Mouse (Mus musculus) gonadal fat pad, adult 2 months (tissue): Measurements from ENCODE around the gene Zfp787. TPM values are rescaled to one million over a fixed set of nuclear protein-coding genes. Genes with fewer than 3 reads are reported as not detected.
A peak's percentile ranks its signal among the peaks of the same experiment; 100 is the strongest.
"Not testable (repeated sequence)": the region's sequence is repeated elsewhere in the genome, so short reads cannot be mapped to it uniquely, and the experiment has no call there.

ENCODE experiments used
- DNase-seq: peaks from one replicate; pipeline ENCODE4 v3.0.0-alpha.2; 2012; ENCODE audit warnings: low read depth
- polyA plus RNA-seq: library from polyadenylated mRNA; depleted of rRNA; stranded (reverse); fragments of >200 nt; gene quantifications from 2 replicates; pipeline ENCODE4 v1.2.3, GENCODE M21; 2012

Zfp787 gene
- polyA plus RNA-seq, 1 experiment, result 56.6 TPM

DNA sequence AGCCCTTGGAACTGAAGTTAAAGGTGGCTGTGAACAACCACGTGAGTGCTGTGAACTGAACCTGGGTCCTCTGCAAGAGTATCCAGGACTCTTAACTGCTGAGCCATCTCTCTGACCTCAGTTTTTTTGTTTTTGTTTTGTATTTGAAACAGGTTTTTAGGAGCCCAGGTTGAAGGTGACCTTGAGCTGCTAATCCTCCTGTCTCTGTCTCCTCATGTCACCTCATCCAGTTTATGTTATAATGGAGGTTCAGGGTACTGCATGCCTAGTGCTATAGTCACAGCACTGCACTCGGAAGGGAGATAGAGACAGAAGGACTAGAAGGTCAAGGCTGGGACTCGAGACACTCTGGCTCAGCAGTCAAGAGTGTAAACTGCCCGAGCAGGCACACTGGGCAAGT, 6.4 kb upstream of the Zfp787 start:
- no peak for DNase-seq

DNA sequence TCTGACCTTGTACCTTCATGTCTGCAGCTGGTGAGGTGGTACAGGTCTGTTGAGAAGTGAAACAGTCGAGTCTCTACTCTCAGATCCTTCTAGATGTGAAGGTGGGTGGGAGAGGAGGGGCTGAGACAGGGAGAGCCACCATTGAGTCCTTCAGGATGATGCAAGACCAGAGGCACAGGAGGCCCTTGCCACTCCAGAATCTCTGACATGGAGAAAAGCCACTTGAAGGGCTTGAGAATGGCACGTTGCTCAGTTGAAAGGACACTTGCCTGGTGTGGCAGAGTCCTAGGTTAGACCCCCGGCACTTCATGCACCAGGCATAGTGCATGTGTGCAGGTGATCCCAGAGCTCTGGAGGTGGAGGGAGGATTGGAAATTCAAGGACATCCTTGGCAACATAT, 5.7 kb upstream of the Zfp787 start:
- DNase-seq, result no peak

DNA sequence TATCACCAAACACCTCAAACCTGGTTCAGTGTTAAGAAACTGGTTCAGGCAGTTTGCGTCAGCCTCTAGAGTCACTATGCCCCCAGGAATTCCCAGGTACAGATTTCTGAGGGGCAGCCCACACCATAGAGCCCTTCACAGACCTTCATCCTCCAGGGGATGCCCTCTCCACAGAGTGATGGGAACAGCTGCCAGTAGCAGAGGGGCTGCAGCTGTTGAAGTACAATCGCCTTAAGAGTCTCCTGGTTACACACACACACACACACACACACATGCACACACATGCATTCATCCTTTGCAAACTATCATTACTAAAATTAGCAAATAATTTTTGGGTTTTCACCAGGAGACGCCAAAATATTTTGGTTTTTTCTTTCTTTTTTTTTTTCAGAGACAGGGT, 3.8 kb upstream of the Zfp787 start:
- no peak for DNase-seq

GRCm38 (mm10) chr7:6157479-6157878, 1.7 kb upstream of the Zfp787 start:
- no peak for DNase-seq

GRCm38 (mm10) chr7:6156901-6157472, 1.2 kb upstream of the Zfp787 start:
- no peak for DNase-seq

DNA sequence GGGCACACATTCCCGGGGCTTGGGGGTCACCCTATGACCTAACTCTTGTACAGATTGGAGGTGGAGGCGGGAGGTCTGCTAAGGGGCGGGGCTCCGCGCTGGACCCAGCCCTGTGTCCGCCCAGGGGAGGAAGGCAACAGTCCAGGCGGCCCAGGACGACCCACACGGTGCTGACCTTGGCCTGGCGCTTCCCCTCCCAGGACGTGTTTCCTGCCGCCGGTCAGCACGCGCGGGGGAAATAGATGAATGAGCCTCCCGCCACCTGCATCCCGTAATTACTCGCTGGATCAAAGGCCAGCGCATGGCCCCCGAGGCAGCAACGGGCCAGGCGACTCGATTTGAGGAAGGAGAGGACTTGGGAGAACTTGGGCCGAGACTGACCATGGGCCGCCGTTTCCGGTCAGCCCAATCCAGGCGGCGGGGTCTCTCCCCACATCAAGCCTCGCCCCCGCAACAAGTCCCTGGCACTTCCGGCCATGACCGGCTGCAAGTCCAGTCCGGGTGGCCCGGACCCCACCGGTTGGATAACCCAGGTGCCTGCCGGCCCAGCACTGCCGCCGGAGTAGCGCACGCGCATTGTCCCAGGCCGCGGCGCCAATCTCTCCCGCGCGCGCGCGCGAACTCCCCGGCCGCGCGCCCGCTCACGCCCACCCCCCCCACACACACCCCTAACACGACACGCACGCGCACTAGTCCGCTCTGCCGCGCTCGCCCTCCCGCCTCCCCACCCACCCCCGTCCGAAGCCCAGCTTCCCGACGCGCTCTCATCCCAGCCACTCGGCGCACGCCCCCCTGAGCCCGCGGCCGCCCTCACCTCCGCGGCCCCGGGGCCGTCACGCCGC, 545 bp downstream of the Zfp787 start:
- no peak for DNase-seq

DNA sequence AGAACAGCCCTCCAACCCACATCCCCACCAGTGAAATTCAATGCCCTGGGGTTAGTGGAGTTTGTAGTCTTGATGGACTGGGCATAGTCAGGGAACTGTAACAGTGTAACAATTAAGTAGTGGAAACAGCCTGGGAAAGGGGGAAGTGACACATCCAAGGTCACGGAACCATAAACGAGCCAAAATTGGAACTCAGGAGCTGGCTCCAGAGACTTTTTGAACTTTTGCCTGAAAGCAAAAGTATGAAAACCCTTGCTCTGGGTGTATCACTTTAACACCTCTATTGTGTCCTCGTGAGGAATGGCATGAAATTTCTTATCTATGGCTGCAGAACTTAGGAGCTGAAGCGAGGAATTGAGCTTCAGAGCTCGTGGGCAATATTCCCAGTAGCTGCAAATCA, 1.6 kb downstream of the Zfp787 start:
- no peak for DNase-seq

DNA sequence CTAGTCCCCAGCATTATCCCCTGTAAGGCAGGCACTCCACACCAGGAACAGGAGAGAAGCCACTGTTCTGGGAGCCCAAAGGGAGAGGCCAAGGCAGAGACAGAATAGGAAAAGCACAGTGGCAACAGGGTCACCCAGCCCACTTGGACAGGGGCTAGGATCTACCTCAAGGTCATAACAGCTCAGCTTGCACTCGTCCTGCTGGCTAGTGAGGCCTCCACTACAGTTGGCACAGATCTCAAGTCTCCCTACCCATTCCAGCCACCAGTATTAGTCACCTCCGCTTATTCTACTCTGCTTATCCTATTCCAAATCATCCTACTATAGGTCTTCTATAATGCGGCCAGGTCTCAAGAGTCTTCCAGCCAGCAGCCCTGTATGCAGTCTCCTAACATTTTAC, 2.7 kb downstream of the Zfp787 start:
- DNase-seq, result no peak

DNA sequence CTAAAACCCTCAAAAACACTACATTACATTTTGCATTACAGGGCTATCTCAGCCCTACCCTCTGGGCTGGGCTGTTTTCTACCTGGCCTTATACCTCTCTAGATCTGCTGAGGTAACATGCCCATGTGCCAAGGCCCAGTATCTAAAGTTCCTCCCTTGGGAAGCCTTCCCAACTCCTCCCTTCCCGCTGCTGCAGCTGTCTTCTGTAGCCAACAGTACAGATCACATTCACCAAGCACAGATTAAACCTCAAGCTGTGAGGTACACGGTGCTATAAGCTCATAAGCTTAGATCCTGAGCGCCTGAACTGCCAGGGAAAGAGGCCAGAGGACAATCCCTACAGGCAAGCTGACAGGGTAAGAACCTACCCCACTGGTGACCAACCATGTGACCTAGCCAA, 3.8 kb downstream of the Zfp787 start:
- no peak for DNase-seq

DNA sequence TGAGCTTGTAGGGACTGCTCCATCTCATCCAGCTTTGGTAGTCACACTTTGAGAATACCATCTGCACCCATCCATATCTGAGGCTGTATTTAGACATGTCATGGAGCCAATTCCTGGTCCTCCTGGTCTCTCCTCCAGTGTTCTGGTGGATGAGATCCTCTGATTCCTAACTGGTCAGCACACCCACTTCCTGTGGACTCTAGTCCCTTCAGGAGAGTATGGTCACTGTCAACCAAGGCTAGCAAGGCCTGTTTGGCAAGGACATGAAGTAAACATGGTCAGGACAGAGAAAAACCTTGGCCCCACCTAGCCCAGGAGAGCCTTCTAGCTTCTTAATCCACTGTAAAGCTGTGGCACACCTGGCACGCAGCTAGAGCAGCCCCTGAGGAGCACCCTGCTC, 4.5 kb downstream of the Zfp787 start:
- no peak for DNase-seq

GRCm38 (mm10) chr7:6147688-6148087, 8.1 kb downstream of the Zfp787 start:
- DNase-seq, result no peak

DNA sequence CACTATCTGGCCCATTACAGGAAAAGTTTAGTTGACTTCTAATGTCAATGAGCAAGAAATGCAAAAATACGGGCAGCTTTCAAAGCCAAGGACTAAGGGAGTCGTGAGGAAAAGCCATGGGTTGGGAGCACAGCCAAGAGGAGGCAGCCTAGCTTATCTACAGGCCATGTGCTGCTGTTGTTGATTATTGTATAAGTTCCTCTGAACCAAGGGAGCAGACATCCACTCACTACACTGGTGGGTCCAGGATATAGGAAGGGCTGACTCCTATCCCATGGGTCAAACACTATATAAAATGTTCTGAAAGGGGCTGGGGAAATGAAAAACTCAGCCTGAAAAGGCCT, 8.8 kb downstream of the Zfp787 start:
- DNase-seq, result no peak

DNA sequence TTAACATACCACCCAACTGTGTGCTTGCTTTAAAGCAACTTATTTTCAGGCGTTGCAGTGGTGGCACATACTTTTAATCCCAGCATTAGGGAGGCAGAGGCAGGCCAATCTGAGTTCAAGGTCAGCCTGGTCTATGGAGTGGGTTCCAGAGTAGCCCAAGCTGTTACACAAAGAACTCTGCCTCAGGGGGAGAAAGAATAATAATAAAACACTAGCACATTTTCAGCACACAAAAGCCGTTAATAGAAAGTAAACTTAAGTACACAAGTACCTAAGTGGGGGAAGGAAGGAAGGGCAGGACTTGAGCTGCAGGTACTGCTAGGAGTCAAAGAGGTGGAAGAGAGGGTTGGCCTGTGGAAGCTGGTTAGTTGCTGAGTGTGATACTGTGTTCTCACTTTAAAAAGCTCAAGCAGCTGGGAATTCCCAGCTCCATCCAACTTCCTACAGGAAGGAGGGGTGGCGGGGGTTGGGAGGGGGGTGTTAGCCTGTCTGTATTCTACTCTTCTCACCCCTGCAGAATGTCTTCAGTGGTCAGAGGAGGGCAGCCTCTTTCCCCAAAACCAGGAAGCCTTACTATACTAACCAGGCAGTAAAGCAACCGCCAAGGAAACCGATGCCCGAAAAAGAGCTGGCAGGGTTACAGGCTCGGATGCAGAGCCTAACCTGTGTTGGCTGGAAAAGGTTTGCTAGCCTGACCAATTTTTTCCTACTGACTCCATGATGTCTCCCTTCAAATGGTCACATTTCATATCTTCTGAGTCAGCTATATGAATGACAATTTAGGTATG, 9.4 kb downstream of the Zfp787 start:
- DNase-seq, result no peak

GRCm38 (mm10) chr7:6145423-6146188, 10.2 kb downstream of the Zfp787 start:
- DNase-seq, result no peak

- DNase-seq, result no peak
Measured at GRCm38 (mm10) chr7:6143991-6144531, 11.7 kb downstream of the Zfp787 start.

- no peak for DNase-seq
Measured at GRCm38 (mm10) chr7:6139295-6139694, 16.5 kb downstream of the Zfp787 start.

DNA sequence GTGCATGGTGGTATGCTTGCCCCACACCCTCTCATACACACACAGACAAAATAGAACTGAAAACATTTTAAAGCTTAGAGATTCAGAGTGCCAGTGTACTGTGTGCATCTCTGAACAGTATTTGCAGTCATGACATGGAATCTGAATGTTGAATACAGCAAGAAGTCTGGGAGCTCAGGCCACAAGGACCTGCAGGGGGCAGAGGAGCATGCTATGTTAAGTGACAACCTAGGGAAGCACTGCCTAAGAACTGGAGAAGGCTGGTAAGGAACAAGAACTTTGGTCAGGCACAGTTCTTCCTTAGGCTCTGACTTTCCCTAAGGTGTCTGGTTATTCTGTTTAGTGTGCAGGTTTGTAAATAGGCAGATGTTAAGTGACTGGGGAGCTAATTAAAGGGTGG, 19.3 kb downstream of the Zfp787 start:
- DNase-seq, result no peak

DNA sequence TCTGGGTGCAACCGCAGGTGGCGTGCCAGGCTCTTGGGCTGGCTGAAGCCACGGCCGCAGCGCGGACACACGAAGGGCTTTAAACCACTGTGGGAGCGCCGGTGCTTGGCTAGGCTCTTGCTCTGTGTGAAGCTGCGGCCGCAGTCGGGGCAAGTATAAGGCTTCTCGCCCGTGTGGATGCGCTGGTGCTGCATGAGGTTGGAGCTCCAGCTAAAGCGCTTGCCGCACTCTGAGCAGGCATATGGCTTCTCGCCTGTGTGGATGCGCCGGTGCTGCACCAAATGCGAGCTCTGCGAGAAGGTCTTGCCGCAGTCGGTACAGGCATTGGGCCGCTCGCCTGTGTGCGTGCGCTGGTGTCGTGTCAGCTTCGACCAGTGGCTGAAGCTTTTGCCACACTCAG, 23.2 kb downstream of the Zfp787 start:
- DNase-seq, result no peak

GRCm38 (mm10) chr7:6130346-6130745, 25.5 kb downstream of the Zfp787 start:
- DNase-seq, result no peak

GRCm38 (mm10) chr7:6126690-6127448, 28.9 kb downstream of the Zfp787 start:
- peak; percentile 28 for DNase-seq

GRCm38 (mm10) chr7:6121128-6121527, 34.7 kb downstream of the Zfp787 start:
- not testable (repeated sequence) for DNase-seq
